Mouse (Mus musculus) C2C12 (cell line): ENCODE data around the gene Tmem56. TPM values are rescaled to one million over a fixed set of nuclear protein-coding genes. Genes with fewer than 3 reads are reported as not detected.

ENCODE experiments used
- H3K27me3 ChIP-seq: one replicate; pipeline ENCODE4 v1.6.1; 2011; ENCODE audit not compliant: control insufficient read depth, insufficient read depth, insufficient read length
- H3K36me3 ChIP-seq: one replicate; pipeline ENCODE4 v1.6.1; 2011; ENCODE audit not compliant: control insufficient read depth, insufficient read depth
- H3K4me3 ChIP-seq: one replicate; pipeline ENCODE4 v1.5.1; 2011; ENCODE audit warnings: mild to moderate bottlenecking, control low read depth; ENCODE audit not compliant: poor library complexity, insufficient read depth, severe bottlenecking
- H3K79me2 ChIP-seq: one replicate; pipeline ENCODE4 v1.6.1; 2011; ENCODE audit not compliant: control insufficient read depth, insufficient read depth
- H3K79me3 ChIP-seq: one replicate; pipeline ENCODE4 v1.6.1; 2011; ENCODE audit warnings: low read depth, control low read depth
- H3ac ChIP-seq: one replicate; pipeline ENCODE3; 2011; ENCODE audit warnings: low read depth; ENCODE audit not compliant: control insufficient read depth, insufficient read length
- CEBPB ChIP-seq: IDR thresholded peaks from one replicate; pipeline ENCODE4 v1.6.1; 2011; ENCODE audit warnings: low read depth, mild to moderate bottlenecking, control low read depth, moderate library complexity
- CTCF ChIP-seq: IDR thresholded peaks from one replicate; pipeline ENCODE4 v1.5.1; 2011; ENCODE audit not compliant: control insufficient read depth, insufficient read depth, insufficient read length
- FOSL1 ChIP-seq: IDR thresholded peaks from one replicate; pipeline ENCODE4 v1.8.0; 2011; ENCODE audit warnings: mild to moderate bottlenecking, low read length; ENCODE audit not compliant: poor library complexity, insufficient read depth, severe bottlenecking
- MAX ChIP-seq: IDR thresholded peaks from one replicate; pipeline ENCODE4 v1.6.1; 2011; ENCODE audit warnings: mild to moderate bottlenecking, control low read depth
- MYOD1 ChIP-seq: IDR thresholded peaks from one replicate; pipeline ENCODE4 v1.6.1; 2011; ENCODE audit warnings: low read depth; ENCODE audit not compliant: control insufficient read depth, insufficient read length
- MYOG ChIP-seq: IDR thresholded peaks from one replicate; pipeline ENCODE4 v1.6.1; 2011; ENCODE audit not compliant: control insufficient read depth, insufficient read length; ENCODE audit errors: extremely low read depth
- USF1 ChIP-seq: IDR thresholded peaks from one replicate; pipeline ENCODE4 v1.6.1; 2011; ENCODE audit warnings: low read depth, mild to moderate bottlenecking, control low read depth, moderate library complexity
- polyA plus RNA-seq: library from polyadenylated mRNA; unstranded; fragments of >200 nt; fragmentation: generic; extraction: Trizol; gene quantifications from one replicate; pipeline ENCODE4 v1.2.1, GENCODE M21; 2012; ENCODE audit warnings: missing spikeins

Tmem56 gene
- polyA plus RNA-seq, 1 experiment = 0.09 TPM

- TF ChIP-seq MYOG (no peak), FOSL1 (no peak), CEBPB (no peak), CTCF (no peak), MYOD1 (no peak), MAX (no peak), USF1 (no peak)
- H3K4me3 ChIP-seq = peak overlapping the region; percentile 44
These were observed 112.3 kb downstream of the Tmem56 start for GRCm38 (mm10) chr3:121170631-121171030.

GRCm38 (mm10) chr3:121169092-121169942, 113.6 kb downstream of the Tmem56 start:
- no peaks in the 10 kb centered on the region for H3K36me3 ChIP-seq
- no peaks in the 10 kb centered on the region for H3K79me2 ChIP-seq
- no peak overlapping the region for H3ac ChIP-seq
- no peak for TF ChIP-seq MYOG
- H3K4me3 ChIP-seq = no peak overlapping the region
- no peaks in the 10 kb centered on the region for H3K27me3 ChIP-seq
- H3K79me3 ChIP-seq = no peaks in the 10 kb centered on the region

More at GRCm38 (mm10) chr3:121170631-121171030, 112.3 kb downstream of the Tmem56 start:
- Histone ChIP-seq H3K27me3 (no peaks in the 10 kb centered on the region), H3K79me2 (no peaks in the 10 kb centered on the region), H3K36me3 (no peaks in the 10 kb centered on the region), H3K79me3 (no peaks in the 10 kb centered on the region), H3ac (peak overlapping the region; percentile 28)

GRCm38 (mm10) chr3:121168581-121168980, 114.3 kb downstream of the Tmem56 start:
- Histone ChIP-seq H3K79me2 (no peaks in the 10 kb centered on the region), H3K4me3 (no peak overlapping the region), H3K79me3 (no peaks in the 10 kb centered on the region), H3K36me3 (no peaks in the 10 kb centered on the region), H3K27me3 (no peaks in the 10 kb centered on the region), H3ac (no peak overlapping the region)
- TF ChIP-seq MAX (no peak), MYOG (no peak), USF1 (no peak), FOSL1 (no peak), MYOD1 (no peak)

- TF ChIP-seq FOSL1 = no peak
- TF ChIP-seq MYOG = no peak
- TF ChIP-seq CEBPB = no peak
- no peak for TF ChIP-seq USF1
- no peak for TF ChIP-seq MYOD1
- no peak for TF ChIP-seq CTCF
- TF ChIP-seq MAX = no peak
- H3K79me2 ChIP-seq = no peaks in the 10 kb centered on the region
- no peaks in the 10 kb centered on the region for H3K36me3 ChIP-seq
- H3K79me3 ChIP-seq = no peaks in the 10 kb centered on the region
- H3ac ChIP-seq = no peak overlapping the region
- H3K4me3 ChIP-seq = no peak overlapping the region
- no peaks in the 10 kb centered on the region for H3K27me3 ChIP-seq
These were observed 119.6 kb downstream of the Tmem56 start for GRCm38 (mm10) chr3:121163271-121163819.

GRCm38 (mm10) chr3:121161661-121162060, 121.2 kb downstream of the Tmem56 start:
- H3K27me3 ChIP-seq = no peaks in the 10 kb centered on the region
- no peak overlapping the region for H3K4me3 ChIP-seq
- no peaks in the 10 kb centered on the region for H3K79me3 ChIP-seq
- TF ChIP-seq CTCF (no peak), FOSL1 (no peak), MYOG (no peak)
- no peak overlapping the region for H3ac ChIP-seq
- H3K79me2 ChIP-seq = no peaks in the 10 kb centered on the region
- no peaks in the 10 kb centered on the region for H3K36me3 ChIP-seq

- H3K79me2 ChIP-seq = no peaks in the 10 kb centered on the region
- H3K27me3 ChIP-seq = no peaks in the 10 kb centered on the region
- H3K4me3 ChIP-seq = no peak overlapping the region
- TF ChIP-seq CEBPB (no peak), MAX (no peak), USF1 (no peak), CTCF (no peak), MYOG (no peak), FOSL1 (no peak), MYOD1 (no peak)
- no peaks in the 10 kb centered on the region for H3K36me3 ChIP-seq
- no peak overlapping the region for H3ac ChIP-seq
- no peaks in the 10 kb centered on the region for H3K79me3 ChIP-seq
These were observed 122.5 kb downstream of the Tmem56 start for GRCm38 (mm10) chr3:121160424-121160823.
